Mouse (Mus musculus) cerebellum, adult 8-10 months (tissue): ENCODE measurements around the gene Rprm.

ENCODE experiments used
- DNase-seq: peaks from one replicate; pipeline ENCODE4 v3.0.0; 2022

Gene Rprm

GRCm38 (mm10) chr2:54085430-54086087 lies at the start of gene Rprm:
Gene Rprm (minus strand): TSS chr2:54085552.
- peak; percentile 87 for DNase-seq

GRCm38 (mm10) chr2:54119305-54119704 lies 34.0 kb upstream of the Rprm start:
- DNase-seq: no peak

GRCm38 (mm10) chr2:54118881-54119280 lies 33.5 kb upstream of the Rprm start:
- DNase-seq: peak; percentile 38

GRCm38 (mm10) chr2:54111294-54111693 lies 25.9 kb upstream of the Rprm start:
- no peak for DNase-seq

- DNase-seq: no peak
These were observed 20.9 kb upstream of the Rprm start for GRCm38 (mm10) chr2:54106232-54106726.

- DNase-seq: no peak
These were observed 14.6 kb upstream of the Rprm start for GRCm38 (mm10) chr2:54099939-54100338.

GRCm38 (mm10) chr2:54092616-54093015 lies 7.3 kb upstream of the Rprm start:
- no peak for DNase-seq

GRCm38 (mm10) chr2:54086254-54086653 lies 902 bp upstream of the Rprm start:
- no peak for DNase-seq

GRCm38 (mm10) chr2:54084737-54085429 lies 469 bp downstream of the Rprm start:
- DNase-seq: no peak

GRCm38 (mm10) chr2:54083861-54084736 lies 1.3 kb downstream of the Rprm start:
- DNase-seq: no peak

GRCm38 (mm10) chr2:54078961-54079360 lies 6.4 kb downstream of the Rprm start:
- no peak for DNase-seq

GRCm38 (mm10) chr2:54071526-54071925 lies 13.8 kb downstream of the Rprm start:
- DNase-seq: no peak

GRCm38 (mm10) chr2:54062421-54062820 lies 22.9 kb downstream of the Rprm start:
- DNase-seq: no peak

GRCm38 (mm10) chr2:54061039-54061438 lies 24.3 kb downstream of the Rprm start:
- DNase-seq: no peak
